Mouse (Mus musculus) heart, postnatal 0 days (tissue): ENCODE results near the gene Igsf21. TPM values are rescaled to one million over a fixed set of nuclear protein-coding genes. Genes with fewer than 3 reads are reported as not detected.

ENCODE experiments used
- ATAC-seq: fragments of 200-750 bp; cut with Nextera tagmentation; 2 replicates; pipeline ENCODE4 v1.8.0; 2017; ENCODE audit warnings: low read depth, moderate number of reproducible peaks, moderate library complexity; ENCODE audit not compliant: insufficient read depth
- DNase-seq: peaks from one replicate; pipeline ENCODE4 v3.0.0-alpha.2; 2016; ENCODE audit warnings: low spot score
- H3K27ac ChIP-seq: fragments of 300-500 bp; sonication (generic); 2 replicates; pipeline ENCODE4 v1.5.1; 2014; ENCODE audit warnings: low read depth, mild to moderate bottlenecking
- H3K27me3 ChIP-seq: fragments of 300-500 bp; sonication (generic); 2 replicates; pipeline ENCODE4 v1.6.1; 2014; ENCODE audit warnings: low read length, mixed read lengths; ENCODE audit not compliant: control insufficient read depth, insufficient read depth
- H3K36me3 ChIP-seq: fragments of 300-500 bp; sonication (generic); replicated peaks from 2 replicates; pipeline ENCODE4 v1.6.1; 2014; ENCODE audit warnings: low read length, mixed read lengths; ENCODE audit not compliant: control insufficient read depth, insufficient read depth
- H3K4me1 ChIP-seq: fragments of 300-500 bp; sonication (generic); 2 replicates; pipeline ENCODE4 v1.6.1; 2014; ENCODE audit warnings: antibody characterized with exemption; ENCODE audit not compliant: control insufficient read depth, insufficient read depth
- H3K4me2 ChIP-seq: fragments of 300-500 bp; sonication (generic); 2 replicates; pipeline ENCODE4 v1.6.1; 2014; ENCODE audit warnings: low read depth, mild to moderate bottlenecking, low read length, moderate library complexity
- H3K4me3 ChIP-seq: fragments of 300-500 bp; sonication (generic); 2 replicates; pipeline ENCODE4 v1.5.1; 2014; ENCODE audit warnings: low read depth, low read length
- H3K9ac ChIP-seq: fragments of 300-500 bp; sonication (generic); replicated peaks from 2 replicates; pipeline ENCODE4 v1.6.1; 2014; ENCODE audit warnings: low read depth, low read length, mixed read lengths
- H3K9me3 ChIP-seq: fragments of 300-500 bp; sonication (generic); replicated peaks from 2 replicates; pipeline ENCODE4 v1.6.1; 2016; ENCODE audit warnings: low read length; ENCODE audit not compliant: control insufficient read depth
- CTCF ChIP-seq: IDR thresholded peaks from 2 replicates; pipeline ENCODE4 v1.5.1; 2016; ENCODE audit warnings: antibody characterized with exemption, control low read depth, low read depth
- EP300 ChIP-seq: IDR thresholded peaks from 2 replicates; pipeline ENCODE4 v1.6.1; 2016; ENCODE audit warnings: antibody characterized with exemption, low read depth
- WGBS: fragments of 180-500 bp; shearing (Covaris S2); extraction: QIAGEN DNeasy Blood & Tissue Kit; methylation state at CpG from one replicate; pipeline ENCODE4 v1.1.7; 2014; 5-methylcytosine and 5-hydroxymethylcytosine counted together
- polyA plus RNA-seq: library from polyadenylated mRNA; unstranded; fragments of >200 nt; fragmentation: Nextera tagmentation; extraction: Ambion mirVana; gene quantifications from 2 replicates; pipeline ENCODE4 v1.2.1, GENCODE M21; 2015
- total RNA-seq: library from RNA; depleted of rRNA; stranded (reverse); fragments of >200 nt; gene quantifications from 2 replicates; pipeline ENCODE4 v1.2.3, GENCODE M21; 2014; ENCODE audit warnings: low replicate concordance

Gene Igsf21
- total and polyA plus RNA-seq, 2 experiments from 2014 or later, result 0.05 TPM; not detected in 1

DNA sequence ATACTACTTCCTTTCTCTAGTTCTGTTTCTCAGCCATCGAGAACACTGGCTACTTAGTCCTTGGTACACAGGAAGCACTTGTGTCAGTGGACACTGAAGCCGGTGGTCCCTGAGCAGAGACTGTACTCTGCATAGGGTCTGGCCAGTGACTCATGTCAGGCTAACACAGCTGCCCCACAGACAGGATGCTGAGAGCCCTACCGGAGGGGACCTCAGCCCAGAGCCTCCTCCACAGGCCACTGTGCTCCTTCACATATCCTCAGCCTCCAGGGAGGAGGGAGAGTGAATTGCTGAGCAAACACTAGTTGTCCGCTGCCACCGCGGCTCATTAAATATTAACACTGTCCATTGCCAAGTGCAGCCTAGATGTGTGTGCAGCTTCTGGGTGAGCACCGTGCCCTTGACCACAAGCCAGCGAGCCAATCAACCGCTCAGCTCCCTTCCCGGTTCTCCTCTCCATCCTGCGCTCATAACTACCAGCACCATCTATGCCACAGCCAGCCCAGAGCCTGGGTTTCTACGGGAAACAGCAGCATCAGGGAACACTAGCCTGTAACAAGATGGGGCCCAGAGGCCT lies 42.8 kb downstream of the Igsf21 start:
- WGBS, result 84% methylated on average over 12 of the region's 12 CpGs

DNA sequence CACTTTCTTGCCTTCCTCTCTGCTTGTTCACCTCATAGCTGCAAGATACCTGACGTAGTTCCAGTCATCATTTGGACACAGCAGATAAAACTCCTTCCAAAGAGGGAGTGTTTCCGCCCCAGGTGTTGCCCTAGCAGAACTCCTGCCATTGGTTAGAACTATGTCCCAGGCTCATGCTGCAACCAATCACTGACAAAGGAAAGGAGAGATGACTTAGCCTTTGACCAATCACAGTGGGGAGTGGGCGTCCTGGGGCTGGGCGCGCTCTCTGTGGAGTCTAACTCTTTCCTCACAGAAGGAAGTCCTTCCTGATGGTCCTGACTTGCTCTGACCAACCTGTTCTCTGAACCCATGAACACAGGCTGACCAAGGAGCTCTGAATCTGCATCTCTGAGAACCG lies 44.4 kb downstream of the Igsf21 start:
- ATAC-seq (no peak), DNase-seq (no peak)
- Histone ChIP-seq H3K4me3 (no peak overlapping the region), H3K27me3 (no peaks in the 10 kb centered on the region), H3K4me1 (no peaks in the 10 kb centered on the region), H3K36me3 (no peaks in the 10 kb centered on the region), H3K9ac (no peak overlapping the region), H3K27ac (no peak overlapping the region), H3K4me2 (no peak overlapping the region), H3K9me3 (no peaks in the 10 kb centered on the region)
- no peak for TF ChIP-seq EP300
- WGBS, result 40% methylated on average over 6 of the region's 6 CpGs

More for the DNA sequence above, 42.8 kb downstream of the Igsf21 start:
- ATAC-seq (no peak), DNase-seq (no peak)
- TF ChIP-seq CTCF (no peak), EP300 (no peak)
- no peak overlapping the region for H3K9ac ChIP-seq
- H3K4me1 ChIP-seq, result no peaks in the 10 kb centered on the region
- no peaks in the 10 kb centered on the region for H3K36me3 ChIP-seq
- H3K9me3 ChIP-seq, result no peaks in the 10 kb centered on the region
- H3K27ac ChIP-seq, result no peak overlapping the region
- H3K4me3 ChIP-seq, result no peak overlapping the region
- no peaks in the 10 kb centered on the region for H3K27me3 ChIP-seq
- no peak overlapping the region for H3K4me2 ChIP-seq

DNA sequence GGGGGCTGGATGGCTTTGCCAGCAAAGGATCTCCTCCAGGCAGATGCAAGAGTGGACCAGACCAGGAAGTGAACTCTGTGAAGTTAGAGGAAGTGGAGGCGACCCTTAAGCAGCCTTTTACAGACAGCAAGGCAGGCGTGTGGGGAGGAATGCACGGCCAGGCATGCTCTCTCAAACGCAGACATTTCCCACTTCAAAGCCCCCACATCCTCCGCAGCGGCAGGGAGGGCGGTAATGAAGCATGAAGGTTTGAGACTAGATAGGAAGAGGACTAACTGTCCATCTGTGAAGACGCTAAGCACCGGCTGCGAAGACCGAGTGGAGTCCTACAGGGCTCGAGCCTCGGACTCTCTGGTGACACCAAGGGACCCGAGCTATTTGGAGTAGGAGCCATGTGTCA lies 46.3 kb downstream of the Igsf21 start:
- Histone ChIP-seq H3K4me1 (no peaks in the 10 kb centered on the region), H3K4me2 (no peak overlapping the region), H3K27ac (no peak overlapping the region), H3K27me3 (no peaks in the 10 kb centered on the region), H3K9ac (no peak overlapping the region), H3K9me3 (no peaks in the 10 kb centered on the region), H3K36me3 (no peaks in the 10 kb centered on the region), H3K4me3 (no peak overlapping the region)
- TF ChIP-seq CTCF (no peak), EP300 (no peak)
- DNase-seq (no peak), ATAC-seq (no peak)
- WGBS, result 50% methylated on average over 14 of the region's 14 CpGs

DNA sequence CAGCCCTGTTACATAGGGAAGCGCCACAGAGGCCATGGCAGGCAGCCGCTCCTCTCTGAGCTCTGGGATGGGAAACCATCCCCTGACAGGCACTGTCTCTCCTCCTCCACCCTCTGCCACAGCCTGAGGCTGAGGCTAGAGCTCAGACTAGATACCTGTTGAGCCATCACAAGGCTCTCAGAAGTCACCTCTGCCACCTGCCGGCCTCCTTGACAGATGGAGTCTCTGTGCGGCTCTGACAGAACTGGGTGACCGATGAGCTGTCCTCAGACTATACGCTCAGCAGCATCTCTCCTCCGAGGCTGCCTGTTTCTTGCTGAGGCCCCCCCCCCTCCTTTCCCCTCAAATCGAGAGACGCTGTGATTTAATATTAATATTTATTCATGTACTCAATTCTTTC lies 49.9 kb downstream of the Igsf21 start:
- Histone ChIP-seq H3K36me3 (no peaks in the 10 kb centered on the region), H3K9me3 (no peaks in the 10 kb centered on the region), H3K27ac (no peak overlapping the region), H3K4me2 (no peak overlapping the region), H3K4me3 (no peak overlapping the region), H3K9ac (no peak overlapping the region), H3K4me1 (no peaks in the 10 kb centered on the region), H3K27me3 (no peaks in the 10 kb centered on the region)
- DNase-seq (no peak), ATAC-seq (no peak)
- 59% methylated on average over 9 of the region's 9 CpGs for WGBS
- no peak for TF ChIP-seq EP300
- TF ChIP-seq CTCF, result no peak

DNA sequence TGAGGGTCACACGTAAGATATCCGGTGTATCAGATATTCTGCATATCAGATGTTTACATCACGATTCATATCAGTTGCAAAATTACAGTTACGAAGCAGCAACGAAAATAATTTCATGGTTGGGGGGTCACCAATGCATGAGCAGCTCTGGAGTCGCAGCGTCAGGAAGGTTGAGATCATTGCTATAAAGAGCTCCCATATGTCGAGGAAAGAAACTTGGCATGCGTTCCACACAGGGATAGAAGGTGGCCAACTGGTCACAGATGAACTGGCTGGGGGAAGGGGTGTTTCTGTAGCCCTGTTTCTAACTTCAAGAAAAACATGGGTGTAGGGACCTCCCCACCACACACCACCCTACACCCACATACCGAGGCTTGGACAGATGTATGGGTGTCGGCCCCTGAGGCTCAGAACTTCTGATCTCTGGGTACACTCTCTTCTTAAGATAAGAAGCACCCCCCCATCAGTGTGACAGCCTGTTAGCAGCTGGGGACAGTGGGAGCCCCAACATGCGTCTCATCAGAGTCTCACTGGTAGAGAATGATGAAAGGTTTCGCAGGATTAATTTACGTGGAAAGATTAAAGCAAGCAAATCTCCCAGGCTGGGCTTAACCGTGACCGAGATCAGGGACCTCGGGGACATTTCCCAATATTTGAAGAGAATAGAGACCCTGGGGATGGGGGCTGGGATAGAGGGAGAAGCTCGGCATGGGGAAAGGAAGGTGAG lies 54.1 kb downstream of the Igsf21 start:
- H3K27ac ChIP-seq, result no peak overlapping the region
- WGBS, result 74% methylated on average over 18 of the region's 18 CpGs
- no peak overlapping the region for H3K4me3 ChIP-seq
- ATAC-seq (no peak), DNase-seq (no peak)
- no peak overlapping the region for H3K4me2 ChIP-seq
- TF ChIP-seq CTCF, result no peak
- TF ChIP-seq EP300, result no peak
- no peaks in the 10 kb centered on the region for H3K27me3 ChIP-seq
- H3K36me3 ChIP-seq, result no peaks in the 10 kb centered on the region
- H3K4me1 ChIP-seq, result no peaks in the 10 kb centered on the region
- H3K9me3 ChIP-seq, result no peaks in the 10 kb centered on the region
- no peak overlapping the region for H3K9ac ChIP-seq

DNA sequence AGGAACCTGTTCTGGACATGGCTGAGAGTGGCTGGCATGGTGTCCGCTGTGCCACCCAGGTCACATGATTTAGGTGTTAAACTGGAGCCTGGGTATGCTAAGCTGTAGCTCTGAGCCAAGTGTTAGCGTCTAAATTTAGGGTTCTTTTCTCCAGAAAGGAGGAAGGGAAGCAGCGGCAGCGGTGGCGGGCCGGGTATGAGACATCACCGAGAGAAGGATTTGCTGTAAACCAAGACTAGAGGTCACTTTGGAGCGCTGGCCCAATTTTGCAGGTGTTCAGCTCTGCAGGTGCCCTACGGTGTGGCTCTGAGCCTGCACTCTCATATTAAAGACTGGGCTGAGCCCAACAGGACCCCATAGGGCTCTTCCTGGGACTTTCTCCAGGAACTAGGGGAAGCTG lies 57.0 kb downstream of the Igsf21 start:
- DNase-seq (no peak), ATAC-seq (no peak)
- Histone ChIP-seq H3K9ac (no peak overlapping the region), H3K4me2 (no peak overlapping the region), H3K4me3 (no peak overlapping the region), H3K9me3 (no peaks in the 10 kb centered on the region), H3K36me3 (no peaks in the 10 kb centered on the region), H3K27ac (no peak overlapping the region), H3K4me1 (no peaks in the 10 kb centered on the region), H3K27me3 (no peaks in the 10 kb centered on the region)
- 77% methylated on average over 9 of the region's 9 CpGs for WGBS
- TF ChIP-seq CTCF, result no peak
- TF ChIP-seq EP300, result no peak
